Mouse (Mus musculus) heart, postnatal 25 days (tissue): ENCODE measurements around the gene Fbxl4. TPM values are rescaled to one million over a fixed set of nuclear protein-coding genes. Genes with fewer than 3 reads are reported as not detected.

Experiments used
- DNase-seq: peaks from one replicate; pipeline ENCODE4 v3.0.0; 2022; ENCODE audit warnings: low spot score
- intact Hi-C: fragments of 180-260 bp; cut with DNase I; formaldehyde crosslinking; loops from one replicate; pipeline ENCODE4 v1.15.1; 2025
- total RNA-seq, 2 experiments: library from RNA; stranded (reverse); gene quantifications; 2 replicates each; pipeline ENCODE4 v1.2.3; 2021

The Fbxl4 gene
- total RNA-seq, 2 experiments from 2014 or later: 9.3 to 10.3 TPM

DNA sequence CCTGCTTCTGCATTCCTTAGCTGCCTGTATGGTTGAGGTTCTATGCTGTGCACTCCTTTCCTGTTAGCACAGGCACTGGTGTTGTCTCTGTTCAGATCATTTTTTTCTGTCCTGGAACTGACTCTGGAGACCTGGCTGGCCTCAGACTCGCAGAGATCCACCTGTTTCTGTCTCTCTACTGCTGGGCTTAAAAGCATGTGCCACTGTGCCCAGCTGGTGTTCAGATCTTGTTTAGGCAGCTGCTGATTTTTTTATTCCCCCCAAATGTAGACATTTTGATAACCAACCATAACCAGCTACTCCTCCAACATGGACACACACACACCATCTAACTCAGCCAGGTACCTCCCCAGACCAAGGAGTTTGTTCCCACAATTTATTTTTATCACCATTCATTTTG lies 112.2 kb downstream of the Fbxl4 start:
- intact Hi-C loops: no loop called here
- DNase-seq: no peak

DNA sequence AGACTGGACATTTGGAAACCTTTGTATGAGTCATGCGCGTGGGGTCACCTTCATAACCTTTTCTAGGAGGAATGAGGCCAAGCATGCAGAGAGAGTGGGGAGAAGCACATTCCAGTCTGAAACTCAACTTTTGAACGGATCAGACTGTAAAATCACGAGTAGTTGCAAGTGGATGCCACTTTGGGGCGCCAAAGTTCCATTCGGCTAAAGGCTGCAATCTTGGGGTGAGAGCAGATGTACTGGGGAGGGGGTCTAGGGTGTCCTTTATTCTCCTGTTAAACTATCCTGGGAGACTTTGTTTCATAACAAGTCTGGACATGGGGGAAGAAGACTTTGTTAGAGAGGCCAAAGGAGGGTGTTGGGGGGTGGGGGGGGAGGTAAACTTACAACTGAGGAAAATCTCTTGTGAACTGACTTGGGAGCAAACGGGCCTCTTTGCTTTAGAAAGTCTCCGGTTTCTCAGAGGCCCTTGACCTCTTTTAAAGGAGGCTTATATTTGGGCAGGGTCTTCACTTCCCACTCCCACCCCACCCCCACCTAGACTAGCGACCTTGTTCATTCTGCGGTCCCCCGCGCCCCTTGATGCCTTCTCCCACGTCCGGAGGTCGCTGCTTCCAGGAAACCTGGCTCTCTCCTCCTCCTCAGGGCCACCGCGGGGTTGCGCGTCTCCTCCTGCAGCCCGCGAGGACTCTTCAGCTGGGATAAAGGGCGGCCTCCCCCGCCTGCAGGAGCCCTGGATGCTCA lies 119.8 kb downstream of the Fbxl4 start:
- intact Hi-C loops: loop anchor here (5.0 kb wide), 1 partner anchor 1675 kb away; no protein-coding TSS in a partner anchor
- no peak for DNase-seq

DNA sequence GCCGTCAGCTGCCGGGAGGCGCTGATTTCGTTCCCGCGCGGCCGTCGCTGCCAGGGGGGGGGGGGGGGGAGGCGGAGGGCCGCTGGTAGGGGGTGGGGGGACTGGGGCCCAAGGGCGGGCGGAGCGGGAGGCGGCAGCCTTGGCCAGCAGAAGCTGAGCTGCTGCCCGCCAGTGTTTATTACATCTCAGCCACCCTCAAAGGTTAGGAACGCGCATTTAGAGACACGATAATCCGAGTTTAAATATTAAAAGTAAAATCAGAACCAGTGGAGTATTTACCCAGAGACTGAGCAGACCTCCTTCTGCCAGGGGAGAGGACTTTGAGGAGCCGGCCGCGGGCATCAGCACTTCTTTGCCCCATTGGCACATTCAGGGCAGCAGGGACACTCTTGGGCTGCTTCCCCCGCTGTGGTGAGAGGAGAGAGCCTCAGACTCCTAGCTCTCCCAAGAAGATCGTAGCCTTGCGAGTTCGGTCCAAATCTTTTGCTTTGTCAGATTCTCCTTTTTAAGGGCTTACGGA lies 120.4 kb downstream of the Fbxl4 start:
- no peak for DNase-seq

GRCm38 (mm10) chr4:22478488-22479367 lies 121.4 kb downstream of the Fbxl4 start:
- intact Hi-C loops: loop anchor here (5.0 kb wide), 1 partner anchor 1674 kb away; no protein-coding TSS in a partner anchor
- DNase-seq: no peak

More for the DNA sequence above, 120.4 kb downstream of the Fbxl4 start:
- intact Hi-C loops: loop anchor here (5.0 kb wide), 1 partner anchor 1675 kb away; no protein-coding TSS in a partner anchor

- intact Hi-C loops: loop anchor here (5.0 kb wide), 1 partner anchor 1673 kb away; no protein-coding TSS in a partner anchor
- no peak for DNase-seq
Measured at GRCm38 (mm10) chr4:22479368-22480090, 122.2 kb downstream of the Fbxl4 start.

GRCm38 (mm10) chr4:22480091-22480857 lies 122.9 kb downstream of the Fbxl4 start:
- intact Hi-C loops: no loop called here

DNA sequence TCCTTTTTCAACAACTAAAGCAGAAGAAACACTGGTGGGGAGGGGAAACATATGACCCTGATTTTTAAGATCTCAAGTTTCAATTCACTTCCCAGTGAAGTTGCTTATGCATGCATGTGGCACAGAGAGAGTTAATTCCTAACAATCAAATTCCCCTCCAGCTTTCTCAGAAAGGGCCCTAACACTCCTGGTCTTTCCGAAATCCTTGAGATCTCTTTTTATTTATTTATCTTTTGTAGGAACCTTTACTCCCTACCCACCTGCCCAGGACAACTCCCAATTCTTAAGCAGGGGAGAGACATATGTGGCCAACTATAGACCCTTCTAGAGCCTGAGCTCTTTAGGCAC lies 123.5 kb downstream of the Fbxl4 start:
- intact Hi-C loops: no loop called here

More at GRCm38 (mm10) chr4:22480091-22480857, 122.9 kb downstream of the Fbxl4 start:
- no peak for DNase-seq

GRCm38 (mm10) chr4:22482118-22482517 lies 124.8 kb downstream of the Fbxl4 start:
- intact Hi-C loops: no loop called here
- no peak for DNase-seq

More for the DNA sequence above, 123.5 kb downstream of the Fbxl4 start:
- no peak for DNase-seq

DNA sequence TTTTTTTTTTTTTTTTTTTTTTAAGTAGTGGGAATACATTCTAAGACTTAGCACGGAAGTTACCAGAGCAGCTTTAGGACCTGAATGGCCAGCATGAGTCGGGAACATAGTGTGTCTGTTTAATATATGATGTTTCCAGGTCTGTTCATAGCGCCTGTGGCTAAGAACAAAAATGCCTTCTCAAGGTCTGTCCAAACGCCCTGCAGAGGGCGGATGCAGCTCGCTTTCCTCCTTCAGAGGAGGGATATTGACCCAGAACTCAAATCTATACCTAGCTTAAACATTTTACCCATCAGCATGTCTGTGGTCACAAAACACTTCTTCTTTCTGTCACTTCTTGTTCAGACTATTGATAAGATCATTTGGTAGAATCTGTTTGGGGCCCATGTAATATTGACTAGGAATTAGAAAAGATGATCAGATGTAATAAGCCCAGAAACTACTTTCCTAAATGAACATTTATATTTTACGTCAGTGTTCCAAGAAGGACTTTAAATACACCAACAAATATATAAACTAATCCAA lies 125.5 kb downstream of the Fbxl4 start:
- DNase-seq: no peak
- intact Hi-C loops: no loop called here

DNA sequence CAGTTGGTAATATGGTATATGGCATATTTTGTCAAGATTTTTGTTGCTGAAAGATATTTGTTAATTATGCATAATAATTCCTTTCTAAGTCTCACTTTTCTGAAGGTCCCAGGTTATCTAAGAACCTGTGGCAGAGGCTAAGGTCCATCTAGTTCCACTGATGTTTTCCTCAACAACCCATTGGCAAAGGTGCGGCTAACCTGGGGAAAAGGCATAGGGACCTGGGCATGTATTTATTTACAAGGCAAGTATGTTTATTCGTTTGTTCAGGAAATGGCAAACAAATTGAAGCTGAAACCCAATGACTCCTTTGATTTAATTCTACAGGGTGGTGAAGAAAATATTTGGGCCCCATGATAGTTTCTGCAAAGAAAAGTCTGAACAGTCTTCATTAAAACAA lies 126.2 kb downstream of the Fbxl4 start:
- intact Hi-C loops: no loop called here

More for the DNA sequence above, 126.2 kb downstream of the Fbxl4 start:
- DNase-seq: no peak

Other genes with a start within 250 kb of the Fbxl4 start
- gene Pou3f2, start 130.8 kb downstream of the Fbxl4 start, total RNA-seq: not detected